Mouse (Mus musculus): ENCODE measurements around the gene Med12l. TPM values are rescaled to one million over a fixed set of nuclear protein-coding genes. Genes with fewer than 3 reads are reported as not detected.

Med12l gene
- polyA plus RNA-seq, 1 experiment = 2.8 TPM

DNA sequence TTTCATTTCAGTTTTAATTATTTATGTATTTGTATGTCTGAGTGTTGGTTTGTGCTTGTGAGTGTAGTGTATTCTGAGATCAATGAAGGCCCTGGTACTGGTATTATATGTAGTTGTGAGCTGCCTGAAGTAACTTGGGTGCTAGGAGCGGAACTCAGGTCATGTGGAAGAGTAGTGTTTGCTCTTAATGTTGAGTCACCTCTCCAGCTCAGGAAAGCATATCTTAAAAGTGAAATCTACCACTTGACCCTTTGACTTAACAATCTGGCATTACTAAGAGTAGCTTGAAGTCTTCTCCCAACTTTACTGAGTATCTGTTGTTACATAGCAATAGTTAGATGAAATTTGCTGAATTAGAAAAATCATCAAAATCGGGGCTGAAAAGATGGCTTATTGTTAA lies 299.9 kb downstream of the Med12l start:
- DNase-seq (ENCODE audit: low read depth) = no peak

DNA sequence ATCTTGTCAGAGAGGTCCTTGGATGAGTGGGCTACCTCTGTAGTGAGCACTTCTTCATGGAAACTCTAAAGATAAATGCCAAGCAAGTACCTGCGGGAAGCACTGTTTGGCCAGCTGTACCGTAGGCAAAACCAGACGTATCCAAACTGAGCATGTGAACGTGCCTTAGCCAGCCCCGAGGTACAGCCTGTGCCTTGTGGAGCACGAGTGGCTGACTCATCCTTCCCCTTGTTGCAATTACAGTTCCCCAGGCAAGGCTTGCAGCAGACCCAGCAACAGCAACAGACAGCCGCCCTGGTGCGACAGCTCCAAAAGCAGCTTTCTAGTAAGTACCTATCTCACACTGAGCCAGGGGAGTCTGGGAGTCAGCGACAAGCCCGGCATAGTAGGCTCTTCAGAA lies 307.0 kb downstream of the Med12l start:
- no peak for DNase-seq (ENCODE audit: low read depth)

GRCm38 (mm10) chr3:59316077-59316476 lies 310.5 kb downstream of the Med12l start:
- no peak for DNase-seq (ENCODE audit: low read depth)

DNA sequence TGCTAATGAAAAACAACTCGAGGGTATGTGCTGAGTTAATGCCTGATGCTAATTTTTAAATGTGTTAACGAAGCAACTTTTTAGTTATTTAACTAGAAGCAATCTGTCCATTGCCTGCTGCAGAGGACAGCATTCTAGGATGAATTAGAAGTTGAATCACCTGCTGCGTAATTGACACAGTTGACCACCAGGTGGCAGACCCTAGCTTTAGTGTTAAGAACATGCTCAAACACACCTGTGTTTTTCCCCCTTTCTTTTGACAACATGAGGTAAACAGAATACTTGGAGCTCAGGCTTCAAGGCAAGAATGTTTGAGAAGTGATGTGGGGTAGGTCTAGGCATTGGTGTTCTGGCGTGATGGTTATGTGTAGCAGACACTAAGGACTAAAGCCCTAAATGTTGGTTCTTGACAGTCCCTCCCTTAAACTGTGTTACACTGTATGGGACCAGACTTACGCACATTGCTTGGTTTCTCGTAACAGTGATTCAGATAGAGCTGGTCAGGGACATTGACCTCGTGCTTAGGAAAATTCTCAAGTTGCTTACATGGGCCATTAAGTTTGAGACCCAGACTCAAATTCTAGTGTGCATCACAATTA lies 315.8 kb downstream of the Med12l start:
- DNase-seq (ENCODE audit: low read depth) = no peak

DNA sequence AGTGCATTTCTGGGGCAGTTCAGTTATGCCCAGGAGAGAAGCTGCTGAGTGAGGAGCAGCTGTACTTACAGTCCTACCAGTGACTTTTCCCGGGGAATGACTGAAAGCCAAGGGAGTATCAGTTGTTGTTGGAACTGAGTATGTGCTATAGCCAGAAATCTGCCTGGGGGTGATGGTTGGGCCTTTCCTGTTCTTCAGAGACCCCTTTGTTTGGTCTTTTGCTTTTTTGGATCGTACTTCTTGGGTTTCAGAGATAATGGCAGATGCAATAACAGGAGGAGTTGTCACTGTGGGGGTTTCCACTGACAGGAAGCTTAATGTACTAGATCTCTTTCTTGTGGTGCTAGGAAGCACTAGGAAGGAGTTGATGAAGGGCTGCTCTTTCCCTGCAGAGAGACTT lies 322.9 kb downstream of the Med12l start:
- DNase-seq (ENCODE audit: low read depth) = no peak

DNA sequence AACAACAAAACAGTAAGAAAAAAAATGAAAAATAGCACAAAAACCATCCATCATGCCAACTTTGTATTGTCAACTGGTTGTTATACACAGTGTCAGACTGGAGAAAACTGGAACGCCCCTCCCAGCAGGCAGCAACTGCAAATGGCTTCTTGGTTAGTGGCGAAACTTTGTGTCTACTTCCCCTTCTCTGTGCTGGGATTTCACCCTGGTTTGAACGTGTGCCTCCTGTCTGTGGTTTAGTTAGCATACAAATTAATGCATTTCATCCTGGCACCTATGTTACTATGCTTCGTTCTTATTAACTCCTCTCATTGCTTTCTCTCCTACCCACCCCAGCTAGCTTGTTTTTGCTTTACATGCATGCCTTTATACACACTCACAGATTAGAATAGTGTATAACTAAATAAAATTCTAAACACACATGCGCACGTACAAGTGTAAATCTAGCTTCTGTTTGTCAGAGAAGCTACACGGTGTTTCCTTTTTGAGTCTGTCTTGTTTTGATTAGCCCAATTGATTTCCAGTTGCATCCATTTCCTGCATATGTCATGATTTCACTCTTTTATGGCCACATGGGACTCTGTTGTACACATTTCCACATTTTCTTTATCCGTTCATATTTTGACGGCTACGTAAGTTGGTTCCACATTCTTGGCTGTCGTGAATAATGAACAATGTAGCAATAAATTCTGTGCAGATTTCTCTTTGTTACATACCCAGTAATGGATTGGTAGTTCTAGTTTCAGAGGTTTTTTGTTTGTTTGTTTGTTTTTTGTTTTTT lies 336.2 kb downstream of the Med12l start:
- no peak for DNase-seq (ENCODE audit: low read depth)

GRCm38 (mm10) chr3:59343026-59343425 lies 337.4 kb downstream of the Med12l start:
- no peak for DNase-seq (ENCODE audit: low read depth)

DNA sequence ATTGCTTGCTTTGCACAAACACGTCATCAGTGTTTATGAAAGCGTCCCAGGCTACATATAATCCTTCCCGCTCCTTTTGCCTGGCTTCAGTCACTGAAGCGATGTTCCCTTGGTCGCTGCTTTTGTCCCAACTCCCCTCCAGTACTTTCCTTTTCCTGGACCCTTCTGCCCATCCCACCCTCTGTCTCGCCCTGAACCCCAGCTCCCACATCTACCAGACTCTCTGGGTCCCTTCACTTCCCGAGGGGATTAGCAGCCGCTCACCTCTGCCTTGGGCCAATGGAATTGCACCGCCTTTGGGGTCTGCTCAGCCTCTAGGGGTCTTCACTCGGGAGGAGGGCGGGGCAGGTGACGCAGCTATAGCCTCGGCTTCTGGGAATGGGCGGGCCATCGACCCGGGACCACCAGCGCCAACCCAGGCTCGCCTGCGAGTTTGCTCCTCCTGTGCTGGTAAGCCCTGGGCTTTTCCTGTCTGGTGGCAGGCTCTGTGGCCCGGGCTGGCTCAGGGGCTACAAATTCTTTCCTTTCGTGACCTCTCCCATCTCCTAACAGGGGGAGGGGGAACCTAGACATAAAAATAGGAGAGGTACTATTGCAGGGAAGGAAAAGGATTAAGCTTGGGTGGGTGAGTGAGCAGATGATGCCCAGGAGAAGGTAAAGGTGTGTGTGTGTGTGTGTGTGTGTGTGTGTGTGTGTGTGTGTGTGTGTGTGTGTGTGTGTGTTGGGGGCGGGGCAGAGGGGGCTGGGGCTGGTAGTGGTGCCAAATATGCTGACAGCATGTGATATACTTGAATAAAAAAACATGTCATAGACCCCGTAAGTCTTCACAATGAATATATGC lies 338.7 kb downstream of the Med12l start, which contains the start of gene Igsf10:
Gene Igsf10, minus strand, starts transcription at position 330 of the 841 bp plus-strand sequence.
- no peak for DNase-seq (ENCODE audit: low read depth)

GRCm38 (mm10) chr3:59351768-59352167 lies 346.1 kb downstream of the Med12l start:
- DNase-seq (ENCODE audit: low read depth) = no peak

- DNase-seq (ENCODE audit: low read depth) = no peak
These were observed 348.5 kb downstream of the Med12l start for GRCm38 (mm10) chr3:59354156-59354555.

DNA sequence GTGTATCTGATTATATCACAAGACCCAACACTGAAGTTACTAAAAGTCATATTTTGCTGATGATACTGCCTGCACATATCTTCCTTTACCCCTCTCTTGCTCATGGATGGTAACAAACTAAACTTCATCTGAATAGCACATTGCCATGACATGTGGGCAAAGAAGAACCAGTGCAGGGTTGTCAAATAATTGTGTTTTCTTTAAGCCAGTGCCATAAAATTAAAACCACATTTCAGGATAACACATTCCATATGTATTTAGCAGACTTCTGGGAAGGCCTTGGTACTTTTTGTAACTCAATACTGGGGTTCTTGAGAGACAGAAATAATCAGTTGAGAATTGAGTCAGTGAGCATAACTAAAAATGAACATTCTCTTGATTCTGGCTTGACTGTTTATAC lies 354.5 kb downstream of the Med12l start:
- DNase-seq (ENCODE audit: low read depth) = no peak

- DNase-seq (ENCODE audit: low read depth) = no peak
These were observed 356.3 kb downstream of the Med12l start for GRCm38 (mm10) chr3:59361895-59362294.

Other genes starting within 250 kb of the Med12l start
- gene Mindy4b-ps, start 183.5 kb upstream of the Med12l start, polyA plus RNA-seq (2012; rRNA removed) = not detected in 2 replicates
- gene Clrn1, start 120.5 kb upstream of the Med12l start, polyA plus RNA-seq (2012; rRNA removed) = 0.08 TPM in 1 of 2 replicates, not detected in the other
- gene Gpr171, start 96.0 kb downstream of the Med12l start, polyA plus RNA-seq (2012; rRNA removed) = 0.11 and 0.16 TPM in 2 replicates
- gene P2ry14, start 147.8 kb downstream of the Med12l start, polyA plus RNA-seq (2012; rRNA removed) = 1.6 and 2.7 TPM in 2 replicates
- gene Gpr87, start 189.3 kb downstream of the Med12l start, polyA plus RNA-seq (2012; rRNA removed) = 0.51 and 0.76 TPM in 2 replicates
- gene P2ry13, start 205.1 kb downstream of the Med12l start, polyA plus RNA-seq (2012; rRNA removed) = 1.6 and 1.9 TPM in 2 replicates